Mouse (Mus musculus): ENCODE results near the gene Stard13. TPM values are rescaled to one million over a fixed set of nuclear protein-coding genes. Genes with fewer than 3 reads are reported as not detected.

The Stard13 gene
- total RNA-seq, 2 experiments from 2014 or later: 12.1 to 12.9 TPM

DNA sequence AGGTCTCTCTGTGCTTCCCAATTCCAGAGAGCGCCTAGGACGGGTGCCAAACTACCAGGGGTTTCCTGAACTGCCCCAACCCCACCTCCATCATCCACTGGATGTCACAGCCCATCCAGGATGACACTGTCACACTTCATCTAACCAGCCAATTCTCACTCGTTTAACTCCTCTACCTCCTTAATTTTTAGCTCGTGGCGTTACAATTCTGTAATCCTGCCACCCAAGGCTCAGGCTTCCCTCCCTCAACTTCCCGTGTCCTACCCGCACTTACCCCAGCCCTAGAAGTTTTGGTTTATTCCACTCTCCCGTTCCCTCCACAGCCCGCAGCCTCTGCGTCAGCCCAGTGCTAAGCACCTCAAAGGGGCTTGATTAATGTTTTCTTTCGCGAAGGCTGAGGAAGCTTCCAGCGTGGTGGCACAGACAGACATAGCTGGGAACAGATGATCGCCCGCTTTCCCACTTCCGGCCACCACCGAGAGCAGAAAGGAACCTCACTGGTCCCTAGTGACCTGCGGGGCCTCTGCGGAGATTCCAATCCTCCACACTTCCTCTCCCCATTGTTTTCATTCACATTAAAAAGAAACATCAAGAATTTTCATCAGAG, 125.2 kb downstream of the Stard13 start:
- DNase-seq (ENCODE audit: low spot score in 2 of 2): no peak

DNA sequence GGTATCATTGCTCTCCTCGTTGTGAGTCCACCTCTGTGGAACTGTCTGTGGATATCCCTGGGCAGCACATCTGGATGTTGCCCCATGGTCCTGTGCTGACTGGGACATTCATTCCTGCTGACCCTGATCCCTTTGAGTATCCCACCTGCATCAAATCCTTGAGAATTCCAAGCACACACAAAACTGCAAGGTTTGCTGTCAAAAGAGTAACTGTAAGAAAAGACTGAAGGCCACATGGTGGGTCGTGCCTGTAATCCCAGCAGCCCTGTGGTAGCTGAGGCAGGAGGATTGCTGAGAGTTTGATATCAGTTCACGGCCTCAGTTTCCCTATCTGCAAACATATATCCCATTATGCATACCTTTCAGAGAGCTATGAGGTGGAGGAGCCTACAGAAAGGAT, 126.8 kb downstream of the Stard13 start:
- DNase-seq (ENCODE audit: low spot score in 2 of 2): no peak

DNA sequence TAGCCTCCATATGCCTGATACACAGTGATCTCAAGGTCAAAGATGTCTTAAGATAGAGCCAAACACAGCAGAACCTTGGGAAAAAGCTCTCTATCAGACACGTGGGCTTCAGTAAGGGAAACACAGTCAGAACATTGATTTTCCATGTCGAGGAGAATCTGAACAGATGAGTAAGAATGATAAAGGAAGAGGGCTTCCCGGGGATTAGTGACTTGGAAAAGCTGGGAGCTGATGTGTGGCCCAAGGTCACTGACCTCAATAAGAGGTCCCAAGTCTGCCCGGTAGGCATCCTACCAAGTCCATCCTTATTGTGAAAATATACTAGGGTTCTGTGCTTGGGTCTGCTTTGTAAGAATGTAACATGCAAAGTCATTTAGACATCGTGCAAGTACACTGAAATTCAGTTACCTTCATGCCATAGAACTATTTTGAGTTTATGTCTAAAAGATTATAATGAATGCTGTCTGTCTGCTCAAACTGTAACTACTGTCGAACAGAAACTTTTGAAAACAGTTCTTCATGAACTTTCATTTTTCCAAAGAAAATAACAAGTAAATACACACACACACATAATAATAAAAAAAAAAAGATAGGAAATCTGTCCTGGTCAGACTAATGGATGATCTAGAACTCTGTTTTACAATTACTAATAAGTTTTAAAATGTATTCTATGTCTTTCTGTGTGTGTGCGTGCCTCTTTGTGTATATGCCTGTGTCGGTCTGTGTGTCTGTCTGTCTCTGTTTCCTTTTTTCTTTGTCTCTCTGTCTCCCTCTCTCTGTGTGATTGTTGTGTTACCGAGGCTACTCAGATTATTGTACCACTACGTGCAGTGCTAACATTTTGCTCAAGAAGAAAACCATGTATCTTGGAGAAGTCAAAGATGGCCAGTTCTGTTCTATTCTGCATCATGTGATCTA, 128.3 kb downstream of the Stard13 start:
- no peak for DNase-seq (ENCODE audit: low spot score in 2 of 2)

DNA sequence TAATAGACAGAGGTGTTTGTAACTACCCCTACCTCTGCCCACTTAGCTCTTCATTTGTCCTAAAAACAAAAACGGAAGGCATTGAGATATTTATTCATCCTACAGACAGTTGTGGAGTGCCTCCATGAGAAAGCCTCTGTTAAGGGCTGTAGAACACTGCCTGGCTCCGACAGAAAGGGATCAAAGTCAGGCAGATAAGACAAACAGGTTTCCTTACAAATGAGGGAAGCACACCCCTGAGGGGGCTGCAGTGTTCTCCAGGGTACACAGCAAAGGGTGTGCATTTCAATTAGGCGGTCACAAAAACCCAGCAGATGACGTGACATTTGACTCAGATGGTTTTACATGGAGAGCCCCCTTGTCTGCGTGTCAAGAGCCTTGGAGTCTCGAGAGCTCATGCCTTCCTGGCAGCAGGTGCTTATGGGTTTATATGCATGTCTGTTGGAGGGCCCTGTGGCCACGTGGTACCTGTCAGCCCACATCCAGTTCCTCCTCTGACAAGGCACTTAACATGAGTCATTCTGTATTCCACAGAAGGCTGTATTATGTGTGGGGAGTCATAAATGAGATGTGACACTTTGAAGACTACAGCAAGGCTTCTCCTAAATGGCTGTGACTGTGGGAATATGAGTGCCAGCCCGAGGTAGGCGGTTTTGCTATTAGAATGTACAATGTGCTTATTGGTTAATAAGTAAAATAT, 129.1 kb downstream of the Stard13 start:
- no peak for DNase-seq (ENCODE audit: low spot score in 2 of 2)

DNA sequence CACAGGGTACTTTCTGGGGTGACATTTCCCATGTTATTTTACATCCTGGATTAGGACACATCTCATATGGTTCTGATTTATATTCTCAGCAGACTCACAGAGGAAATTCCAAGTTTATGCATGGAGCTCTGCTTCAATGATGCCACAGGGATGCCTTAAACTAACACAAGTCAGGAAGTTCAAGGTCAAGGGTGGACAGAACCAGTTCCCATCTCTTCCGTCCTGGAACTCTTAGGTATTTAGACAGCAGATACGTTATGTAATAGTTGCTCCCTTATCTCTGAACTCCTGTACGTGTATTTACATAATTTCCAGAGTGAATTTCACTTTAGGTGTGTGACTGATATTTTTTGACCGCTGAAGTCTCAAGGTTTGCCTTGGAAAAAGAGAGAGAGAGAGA, 130.4 kb downstream of the Stard13 start:
- DNase-seq (ENCODE audit: low spot score in 2 of 2): no peak

DNA sequence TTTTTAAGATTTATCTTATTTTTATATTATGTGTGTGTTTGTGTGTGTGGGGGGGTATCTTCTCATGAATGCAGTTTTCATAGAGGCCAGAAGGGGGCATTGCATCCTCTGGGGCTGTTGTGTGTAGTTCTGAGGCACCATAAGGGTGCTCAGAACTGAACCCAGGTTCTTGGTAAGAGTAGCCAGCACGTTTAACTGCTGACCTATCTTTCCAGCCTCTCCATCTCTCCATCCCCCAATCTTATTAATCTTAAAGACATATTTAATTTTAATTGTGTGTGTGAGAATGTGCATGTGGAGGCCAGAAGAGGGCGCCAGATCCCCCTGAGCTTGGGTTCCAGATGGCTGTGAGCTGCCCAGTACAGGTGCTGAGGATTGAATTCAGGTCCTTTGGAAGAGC, 131.4 kb downstream of the Stard13 start:
- DNase-seq (ENCODE audit: low spot score in 2 of 2): no peak

DNA sequence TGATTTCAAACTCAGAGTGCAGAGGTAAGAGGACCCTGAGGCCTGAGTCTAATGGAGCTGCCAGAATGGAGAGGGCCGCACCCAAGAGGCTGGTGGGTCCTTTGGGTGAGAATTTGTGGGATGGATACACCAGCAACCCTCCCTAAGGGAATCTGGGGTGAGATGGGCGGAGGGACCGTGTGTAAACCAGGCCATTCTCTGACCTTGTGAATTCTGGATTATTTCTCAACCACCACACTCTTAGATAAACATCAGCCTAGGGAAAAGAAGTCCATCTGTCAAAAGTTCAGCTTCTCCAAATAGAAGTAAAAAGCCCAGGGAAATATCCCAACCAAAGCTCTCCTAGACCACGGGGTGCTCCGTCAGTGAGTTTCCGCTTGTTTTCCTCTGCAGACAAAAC, 137.6 kb downstream of the Stard13 start:
- no peak for DNase-seq (ENCODE audit: low spot score in 2 of 2)

DNA sequence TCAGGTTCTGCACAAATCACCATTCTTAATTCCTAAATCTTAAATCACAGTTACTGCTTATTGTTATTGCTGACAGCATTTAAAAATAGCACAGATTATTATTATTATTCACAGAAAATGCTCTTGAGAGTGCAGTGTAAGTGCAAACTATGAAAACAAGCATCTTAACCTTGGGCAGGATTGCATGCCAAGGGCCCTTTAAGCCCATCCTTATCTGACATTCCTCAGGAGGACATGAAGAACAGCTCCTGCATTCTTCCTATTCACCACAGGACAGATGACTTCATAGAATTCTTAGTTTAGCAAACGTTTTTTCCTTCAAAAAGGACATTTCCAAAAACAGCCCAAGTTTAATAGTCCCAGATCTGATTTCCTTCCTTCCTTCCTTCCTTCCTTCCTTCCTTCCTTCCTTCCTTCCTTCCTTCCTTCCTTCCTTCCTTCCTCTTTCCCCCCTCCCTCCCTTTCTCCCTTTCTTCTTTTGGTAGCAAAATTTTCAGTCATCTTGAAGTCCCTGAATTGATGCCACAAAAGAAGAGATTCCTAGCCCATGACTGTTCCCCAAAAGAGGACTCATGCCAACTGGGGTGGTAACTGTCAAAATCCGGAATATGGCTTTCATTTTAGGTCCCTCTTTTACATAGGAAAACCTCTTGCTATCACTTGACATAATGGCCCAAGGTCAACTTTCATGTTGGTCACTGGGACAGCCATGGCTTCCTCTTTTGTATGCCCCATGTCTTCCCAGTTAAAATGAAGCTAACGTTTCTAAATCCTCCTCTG, 140.6 kb downstream of the Stard13 start:
- no peak for DNase-seq (ENCODE audit: low spot score in 2 of 2)

- DNase-seq (ENCODE audit: low spot score in 2 of 2): no peak
Observed at GRCm38 (mm10) chr5:151090996-151091395, 142.6 kb downstream of the Stard13 start.

- DNase-seq (ENCODE audit: low spot score in 2 of 2): no peak
Observed at GRCm38 (mm10) chr5:151089201-151089600, 144.4 kb downstream of the Stard13 start.

DNA sequence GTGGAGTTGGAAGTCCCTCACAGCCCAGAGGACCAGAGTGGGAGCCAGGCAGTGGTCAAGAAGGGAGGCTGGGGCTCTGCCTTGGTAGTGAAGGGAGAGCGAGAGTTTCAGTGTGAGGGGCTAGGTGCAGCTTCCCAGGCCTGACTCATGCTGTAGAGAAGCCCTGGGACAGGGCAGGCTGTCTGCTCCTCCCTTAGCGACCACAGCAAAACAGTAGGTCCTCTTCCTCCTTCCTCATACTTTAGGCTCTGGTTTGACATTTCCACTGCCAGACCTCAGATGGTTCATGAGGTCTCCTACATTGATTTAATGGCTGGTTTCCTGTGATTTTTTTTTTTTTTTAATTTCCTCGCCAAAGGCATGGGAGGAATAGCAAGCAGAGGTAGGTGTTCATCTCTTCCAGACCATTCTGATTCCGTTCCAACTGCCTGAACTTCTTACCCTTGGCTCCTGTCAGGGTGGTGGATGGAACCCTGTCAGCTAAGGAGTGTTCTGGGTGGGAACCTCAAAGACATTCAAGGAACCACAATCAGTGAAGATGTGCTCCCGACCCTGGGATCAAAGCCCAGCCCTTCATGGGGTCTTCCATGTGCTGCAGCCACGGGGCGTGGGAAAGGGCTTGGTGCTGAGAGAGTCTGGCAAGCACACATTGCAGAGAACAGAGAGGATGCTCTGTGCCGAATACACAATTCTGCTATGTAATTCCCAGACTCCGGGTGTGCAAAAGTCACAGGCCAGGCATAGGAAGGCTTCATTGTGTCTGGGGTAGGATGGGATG, 147.0 kb downstream of the Stard13 start:
- no peak for DNase-seq (ENCODE audit: low spot score in 2 of 2)

DNA sequence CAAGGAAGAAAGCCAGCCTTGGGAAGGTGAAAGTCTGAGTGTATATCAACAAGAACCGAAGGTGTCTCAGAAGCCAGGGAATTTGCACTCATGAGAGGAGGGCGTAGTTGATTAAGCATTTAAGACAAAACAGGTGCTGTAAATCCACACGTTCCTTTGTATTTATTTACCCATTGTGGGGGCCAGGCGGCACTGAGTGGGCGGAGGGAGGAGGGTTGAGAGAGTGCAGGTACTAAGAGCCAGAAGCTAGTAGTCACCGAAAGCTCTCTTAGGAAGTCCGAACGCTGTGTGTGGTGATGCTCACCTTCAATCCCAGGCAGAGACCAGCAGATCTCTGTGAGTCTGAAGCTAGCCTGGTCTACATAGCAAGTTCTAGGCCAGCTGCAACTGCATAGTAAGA, 147.9 kb downstream of the Stard13 start:
- DNase-seq (ENCODE audit: low spot score in 2 of 2): no peak

- no peak for DNase-seq (ENCODE audit: low spot score in 2 of 2)
Observed at GRCm38 (mm10) chr5:151080276-151080675, 153.4 kb downstream of the Stard13 start.

GRCm38 (mm10) chr5:151077953-151078352, 155.7 kb downstream of the Stard13 start:
- DNase-seq (ENCODE audit: low spot score in 2 of 2): no peak

DNA sequence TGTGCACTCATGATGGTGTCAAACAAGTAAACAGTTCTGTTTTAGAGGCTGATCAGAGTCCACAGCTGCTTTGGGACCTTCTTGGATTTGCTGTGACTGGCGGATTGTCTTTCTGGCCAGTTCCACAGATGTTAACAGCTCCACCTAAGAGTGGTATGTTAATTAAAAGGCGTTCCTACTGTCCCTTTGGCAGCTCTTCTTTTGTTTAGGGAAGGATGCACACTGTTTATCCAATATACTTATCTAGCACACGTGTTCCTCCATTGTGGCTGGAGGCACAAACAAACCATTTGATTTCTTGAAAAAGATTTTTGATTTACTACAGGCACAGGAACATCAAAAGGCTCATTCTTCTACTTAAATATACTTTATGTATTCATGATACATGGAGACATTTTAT, 156.7 kb downstream of the Stard13 start:
- DNase-seq (ENCODE audit: low spot score in 2 of 2): no peak

DNA sequence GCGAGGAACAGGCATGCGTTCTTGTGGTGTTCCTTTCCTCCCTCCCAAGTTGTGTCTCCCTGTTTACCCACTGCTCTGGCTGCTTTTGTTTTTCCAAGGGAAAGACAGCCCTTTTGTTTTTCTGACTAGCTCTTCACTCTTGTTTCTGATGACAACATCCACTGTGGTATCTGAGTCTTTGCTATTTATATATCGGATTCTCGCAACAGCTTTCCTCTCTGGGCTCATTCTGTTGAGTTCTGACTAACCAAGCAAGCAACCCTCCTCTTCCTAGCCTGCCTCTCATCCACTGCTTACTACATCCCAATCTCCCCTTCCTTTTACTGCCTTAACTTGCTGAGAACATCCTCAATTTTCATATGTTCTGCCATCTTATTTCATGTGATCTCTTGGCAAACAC, 159.4 kb downstream of the Stard13 start:
- DNase-seq (ENCODE audit: low spot score in 2 of 2): no peak

DNA sequence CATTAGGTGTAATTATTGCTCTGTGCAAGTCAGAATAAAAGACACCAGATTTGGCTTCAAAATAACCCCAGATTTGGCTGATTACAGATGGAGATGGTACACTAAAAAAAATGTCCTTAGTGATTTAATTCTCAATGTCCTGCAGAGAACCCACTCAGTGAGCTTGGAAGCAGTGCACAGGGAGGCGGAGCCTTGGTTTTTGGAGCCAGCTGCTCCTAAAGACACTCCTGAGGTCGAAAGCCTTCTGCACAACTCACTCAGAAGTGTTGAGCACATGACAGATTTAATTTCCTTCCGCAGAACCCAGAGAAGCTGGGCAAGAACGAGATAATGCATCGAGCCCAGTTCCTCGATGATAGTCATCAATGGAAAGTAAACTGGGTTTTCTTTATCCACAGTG, 162.2 kb downstream of the Stard13 start:
- no peak for DNase-seq (ENCODE audit: low spot score in 2 of 2)

GRCm38 (mm10) chr5:151070896-151071295, 162.7 kb downstream of the Stard13 start:
- no peak for DNase-seq (ENCODE audit: low spot score in 2 of 2)

DNA sequence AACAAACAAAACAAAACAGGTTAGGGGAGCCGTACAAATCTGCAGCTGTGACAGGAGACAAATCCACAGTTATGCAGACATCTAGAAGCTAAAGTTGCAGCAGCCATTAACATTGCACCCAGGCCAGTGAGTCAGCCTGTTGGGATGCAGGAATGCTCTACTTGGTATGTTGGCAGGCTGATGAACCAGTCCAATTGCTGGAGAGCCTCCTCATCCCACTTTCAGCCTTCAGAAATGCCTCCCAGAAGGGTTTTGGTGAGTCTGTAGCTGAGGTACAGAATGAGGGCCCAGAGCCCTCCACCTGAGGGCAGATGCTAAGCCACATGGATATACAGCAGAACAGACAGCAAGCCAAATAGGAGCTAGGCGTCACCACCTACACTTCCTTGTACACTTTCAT, 164.1 kb downstream of the Stard13 start:
- peak in 1 of 2 experiments; percentile 29 for DNase-seq (ENCODE audit: low spot score in 2 of 2)

GRCm38 (mm10) chr5:151066016-151066415, 167.6 kb downstream of the Stard13 start:
- no peak for DNase-seq (ENCODE audit: low spot score in 2 of 2)

Data from left cerebral cortex, adult 18-20 months (tissue).